Mouse (Mus musculus): Measurements from ENCODE around the gene Cntn2. TPM values are rescaled to one million over a fixed set of nuclear protein-coding genes. Genes with fewer than 3 reads are reported as not detected.

Cntn2 gene
- polyA plus RNA-seq (2015; fragmentation: Nextera tagmentation; extraction: Ambion mirVana): 0.02 and 0.05 TPM in 2 replicates

DNA sequence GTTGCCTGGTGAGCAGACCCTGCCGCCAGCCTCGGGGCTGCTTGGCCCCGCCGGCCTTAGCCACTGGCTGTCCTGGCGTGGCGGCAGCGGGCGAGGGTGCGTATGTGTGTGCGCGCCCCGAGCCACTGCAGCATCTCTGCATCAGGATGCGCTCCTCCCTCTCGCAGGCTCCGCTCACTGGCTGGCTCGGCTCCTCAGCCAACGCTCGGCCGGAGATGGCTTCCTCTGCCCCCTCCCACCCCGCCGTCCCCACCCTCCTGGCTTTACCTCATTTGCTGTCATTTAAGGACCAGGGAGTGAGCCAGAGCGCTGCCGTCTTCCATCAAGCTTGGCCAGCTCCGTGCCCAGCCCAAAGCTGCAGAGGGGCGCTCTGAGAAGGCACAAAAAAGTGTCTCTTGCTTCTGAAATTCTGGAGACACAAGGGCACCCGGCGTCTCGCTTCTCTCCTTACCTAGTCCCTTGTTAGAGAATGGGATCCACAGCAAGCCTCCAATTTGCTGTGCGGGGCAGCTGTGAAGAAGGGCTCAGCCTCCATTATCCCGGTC is at the start of gene Cntn2:
Gene Cntn2, minus strand, starts transcription at position 495 of the 545 bp plus-strand sequence.
- 4% methylated on average over 30 of the region's 30 CpGs for WGBS (ENCODE audit: insufficient replicate concordance)
- no peak for ATAC-seq (ENCODE audit: low read depth)
- H3K4me2 ChIP-seq (ENCODE audit: low read depth, low read length): no peak within 1 kb of the TSS

GRCm38 (mm10) chr1:132592145-132592544 is 49.1 kb upstream of the Cntn2 start:
- Histone ChIP-seq H3K4me3 (ENCODE audit: low read depth, low read length) (no peak overlapping the region), H3K4me2 (ENCODE audit: low read depth, low read length) (no peak overlapping the region), H3K36me3 (ENCODE audit: control insufficient read depth, insufficient read depth) (no peaks in the 10 kb centered on the region), H3K9ac (ENCODE audit: low read depth, low read length) (no peak overlapping the region), H3K9me3 (replicated peaks; ENCODE audit: control insufficient read depth, low read length) (no peaks in the 10 kb centered on the region), H3K27ac (ENCODE audit: low read length) (no peak overlapping the region), H3K27me3 (ENCODE audit: control insufficient read depth, insufficient read depth, low read depth, low read length) (no peaks in the 10 kb centered on the region), H3K4me1 (ENCODE audit: control insufficient read depth, low read depth, low read length) (no peaks in the 10 kb centered on the region)
- no peak for ATAC-seq (ENCODE audit: low read depth)
- WGBS (ENCODE audit: insufficient replicate concordance): 50% methylated on average over 5 of the region's 5 CpGs

More for the DNA sequence above, at the start of gene Cntn2:
- Histone ChIP-seq H3K27ac (ENCODE audit: low read length) (no peak within 1 kb of the TSS), H3K27me3 (ENCODE audit: control insufficient read depth, insufficient read depth, low read depth, low read length) (peaks cover 50% of the 10 kb centered on the region), H3K4me3 (ENCODE audit: low read depth, low read length) (no peak within 1 kb of the TSS), H3K36me3 (ENCODE audit: control insufficient read depth, insufficient read depth) (no peaks in the 10 kb centered on the region), H3K9me3 (replicated peaks; ENCODE audit: control insufficient read depth, low read length) (no peaks in the 10 kb centered on the region), H3K9ac (ENCODE audit: low read depth, low read length) (no peak within 1 kb of the TSS), H3K4me1 (ENCODE audit: control insufficient read depth, low read depth, low read length) (no peaks in the 10 kb centered on the region)

- ATAC-seq (ENCODE audit: low read depth): no peak
- H3K9me3 ChIP-seq (replicated peaks; ENCODE audit: control insufficient read depth, low read length): no peaks in the 10 kb centered on the region
- no peaks in the 10 kb centered on the region for H3K36me3 ChIP-seq (ENCODE audit: control insufficient read depth, insufficient read depth)
- H3K9ac ChIP-seq (ENCODE audit: low read depth, low read length): no peak overlapping the region
- no peak overlapping the region for H3K27ac ChIP-seq (ENCODE audit: low read length)
- no peak overlapping the region for H3K4me2 ChIP-seq (ENCODE audit: low read depth, low read length)
- no peak overlapping the region for H3K4me3 ChIP-seq (ENCODE audit: low read depth, low read length)
- no peaks in the 10 kb centered on the region for H3K4me1 ChIP-seq (ENCODE audit: control insufficient read depth, low read depth, low read length)
- 57% methylated on average over 11 of the region's 11 CpGs for WGBS (ENCODE audit: insufficient replicate concordance)
- no peaks in the 10 kb centered on the region for H3K27me3 ChIP-seq (ENCODE audit: control insufficient read depth, insufficient read depth, low read depth, low read length)
Observed at GRCm38 (mm10) chr1:132591399-132591930, 48.4 kb upstream of the Cntn2 start.

GRCm38 (mm10) chr1:132586679-132587201 is 43.7 kb upstream of the Cntn2 start:
- H3K27me3 ChIP-seq (ENCODE audit: control insufficient read depth, insufficient read depth, low read depth, low read length): no peaks in the 10 kb centered on the region
- H3K27ac ChIP-seq (ENCODE audit: low read length): no peak overlapping the region
- WGBS (ENCODE audit: insufficient replicate concordance): 44% methylated on average over 15 of the region's 15 CpGs
- H3K4me2 ChIP-seq (ENCODE audit: low read depth, low read length): no peak overlapping the region
- ATAC-seq (ENCODE audit: low read depth): peak; percentile 86
- H3K9me3 ChIP-seq (replicated peaks; ENCODE audit: control insufficient read depth, low read length): no peaks in the 10 kb centered on the region
- H3K4me1 ChIP-seq (ENCODE audit: control insufficient read depth, low read depth, low read length): no peaks in the 10 kb centered on the region
- no peak overlapping the region for H3K4me3 ChIP-seq (ENCODE audit: low read depth, low read length)
- no peak overlapping the region for H3K9ac ChIP-seq (ENCODE audit: low read depth, low read length)
- H3K36me3 ChIP-seq (ENCODE audit: control insufficient read depth, insufficient read depth): no peaks in the 10 kb centered on the region

GRCm38 (mm10) chr1:132585376-132585775 is 42.3 kb upstream of the Cntn2 start:
- WGBS (ENCODE audit: insufficient replicate concordance): 59% methylated on average over 4 of the region's 4 CpGs
- H3K27ac ChIP-seq (ENCODE audit: low read length): no peak overlapping the region
- no peak overlapping the region for H3K4me2 ChIP-seq (ENCODE audit: low read depth, low read length)
- no peak overlapping the region for H3K9ac ChIP-seq (ENCODE audit: low read depth, low read length)
- H3K4me1 ChIP-seq (ENCODE audit: control insufficient read depth, low read depth, low read length): no peaks in the 10 kb centered on the region
- H3K4me3 ChIP-seq (ENCODE audit: low read depth, low read length): no peak overlapping the region
- no peaks in the 10 kb centered on the region for H3K9me3 ChIP-seq (replicated peaks; ENCODE audit: control insufficient read depth, low read length)
- no peaks in the 10 kb centered on the region for H3K27me3 ChIP-seq (ENCODE audit: control insufficient read depth, insufficient read depth, low read depth, low read length)
- H3K36me3 ChIP-seq (ENCODE audit: control insufficient read depth, insufficient read depth): no peaks in the 10 kb centered on the region
- ATAC-seq (ENCODE audit: low read depth): no peak

- Histone ChIP-seq H3K27ac (ENCODE audit: low read length) (no peak overlapping the region), H3K9ac (ENCODE audit: low read depth, low read length) (no peak overlapping the region), H3K36me3 (ENCODE audit: control insufficient read depth, insufficient read depth) (no peaks in the 10 kb centered on the region), H3K4me1 (ENCODE audit: control insufficient read depth, low read depth, low read length) (no peaks in the 10 kb centered on the region), H3K4me2 (ENCODE audit: low read depth, low read length) (no peak overlapping the region), H3K27me3 (ENCODE audit: control insufficient read depth, insufficient read depth, low read depth, low read length) (no peaks in the 10 kb centered on the region), H3K4me3 (ENCODE audit: low read depth, low read length) (no peak overlapping the region), H3K9me3 (replicated peaks; ENCODE audit: control insufficient read depth, low read length) (no peaks in the 10 kb centered on the region)
- ATAC-seq (ENCODE audit: low read depth): no peak
- 62% methylated on average over 18 of the region's 18 CpGs for WGBS (ENCODE audit: insufficient replicate concordance)
Observed at GRCm38 (mm10) chr1:132582998-132583604, 40.0 kb upstream of the Cntn2 start.

GRCm38 (mm10) chr1:132581845-132582839 is 39.1 kb upstream of the Cntn2 start:
- no peak overlapping the region for H3K4me2 ChIP-seq (ENCODE audit: low read depth, low read length)
- 56% methylated on average over 14 of the region's 14 CpGs for WGBS (ENCODE audit: insufficient replicate concordance)
- no peaks in the 10 kb centered on the region for H3K9me3 ChIP-seq (replicated peaks; ENCODE audit: control insufficient read depth, low read length)
- no peak for ATAC-seq (ENCODE audit: low read depth)
- no peaks in the 10 kb centered on the region for H3K36me3 ChIP-seq (ENCODE audit: control insufficient read depth, insufficient read depth)
- no peaks in the 10 kb centered on the region for H3K4me1 ChIP-seq (ENCODE audit: control insufficient read depth, low read depth, low read length)
- no peak overlapping the region for H3K9ac ChIP-seq (ENCODE audit: low read depth, low read length)
- H3K27me3 ChIP-seq (ENCODE audit: control insufficient read depth, insufficient read depth, low read depth, low read length): no peaks in the 10 kb centered on the region
- H3K27ac ChIP-seq (ENCODE audit: low read length): no peak overlapping the region
- H3K4me3 ChIP-seq (ENCODE audit: low read depth, low read length): no peak overlapping the region

GRCm38 (mm10) chr1:132580063-132580462 is 37.0 kb upstream of the Cntn2 start:
- H3K4me2 ChIP-seq (ENCODE audit: low read depth, low read length): no peak overlapping the region
- H3K9ac ChIP-seq (ENCODE audit: low read depth, low read length): no peak overlapping the region
- H3K36me3 ChIP-seq (ENCODE audit: control insufficient read depth, insufficient read depth): no peaks in the 10 kb centered on the region
- WGBS (ENCODE audit: insufficient replicate concordance): 67% methylated on average over 7 of the region's 7 CpGs
- no peak overlapping the region for H3K27ac ChIP-seq (ENCODE audit: low read length)
- no peaks in the 10 kb centered on the region for H3K27me3 ChIP-seq (ENCODE audit: control insufficient read depth, insufficient read depth, low read depth, low read length)
- H3K4me3 ChIP-seq (ENCODE audit: low read depth, low read length): no peak overlapping the region
- H3K4me1 ChIP-seq (ENCODE audit: control insufficient read depth, low read depth, low read length): no peaks in the 10 kb centered on the region
- ATAC-seq (ENCODE audit: low read depth): no peak
- no peaks in the 10 kb centered on the region for H3K9me3 ChIP-seq (replicated peaks; ENCODE audit: control insufficient read depth, low read length)
